Mouse (Mus musculus) testis, postnatal 10 days (tissue): ENCODE data around the gene Mcpt8.
"Not testable (repeated sequence)": the region's sequence is repeated elsewhere in the genome, so short reads cannot be mapped to it uniquely, and the experiment has no call there.

ENCODE experiments used
- DNase-seq: peaks from one replicate; pipeline ENCODE4 v3.0.0; 2021; ENCODE audit warnings: low spot score

The Mcpt8 gene

GRCm38 (mm10) chr14:56085167-56085566, at the start of gene Mcpt8:
TSS of gene Mcpt8 (minus strand) at chr14:56085273.
- no peak for DNase-seq

- DNase-seq: not testable (repeated sequence)
Observed at GRCm38 (mm10) chr14:56133675-56134074, 48.6 kb upstream of the Mcpt8 start.

- not testable (repeated sequence) for DNase-seq
Observed at GRCm38 (mm10) chr14:56132508-56132907, 47.4 kb upstream of the Mcpt8 start, which contains the start of gene Gzmd. TSS of gene Gzmd (minus strand) at chr14:56132608.

- no peak for DNase-seq
Observed at GRCm38 (mm10) chr14:56128341-56128740, 43.3 kb upstream of the Mcpt8 start.

- DNase-seq: no peak
Observed at GRCm38 (mm10) chr14:56123516-56123915, 38.4 kb upstream of the Mcpt8 start.

- DNase-seq: no peak
Observed at GRCm38 (mm10) chr14:56120525-56120924, 35.5 kb upstream of the Mcpt8 start, which contains the start of gene Gzme. TSS of gene Gzme (minus strand) at chr14:56120625.

- not testable (repeated sequence) for DNase-seq
Observed at GRCm38 (mm10) chr14:56115531-56116310, 30.6 kb upstream of the Mcpt8 start.

- DNase-seq: no peak
Observed at GRCm38 (mm10) chr14:56105447-56106180, 20.5 kb upstream of the Mcpt8 start.

GRCm38 (mm10) chr14:56105016-56105415, 19.9 kb upstream of the Mcpt8 start:
- DNase-seq: no peak

GRCm38 (mm10) chr14:56103452-56103851, 18.4 kb upstream of the Mcpt8 start:
- DNase-seq: no peak

GRCm38 (mm10) chr14:56102386-56102785, 17.3 kb upstream of the Mcpt8 start, which contains the start of gene Ctsg:
TSS of gene Ctsg (minus strand) at chr14:56102574.
- no peak for DNase-seq

- no peak for DNase-seq
Observed at GRCm38 (mm10) chr14:56098940-56099339, 13.9 kb upstream of the Mcpt8 start.

- DNase-seq: no peak
Observed at GRCm38 (mm10) chr14:56097597-56097996, 12.5 kb upstream of the Mcpt8 start.

- DNase-seq: no peak
Observed at GRCm38 (mm10) chr14:56093353-56093752, 8.3 kb upstream of the Mcpt8 start.

GRCm38 (mm10) chr14:56086711-56087110, 1.6 kb upstream of the Mcpt8 start:
- no peak for DNase-seq

GRCm38 (mm10) chr14:56082016-56082415, 3.1 kb downstream of the Mcpt8 start:
- DNase-seq: no peak

- DNase-seq: not testable (repeated sequence)
Observed at GRCm38 (mm10) chr14:56062213-56062612, 22.9 kb downstream of the Mcpt8 start, which contains the start of gene Mcpt4. TSS of gene Mcpt4 (minus strand) at chr14:56062313.

GRCm38 (mm10) chr14:56057722-56058121, 27.4 kb downstream of the Mcpt8 start:
- no peak for DNase-seq

GRCm38 (mm10) chr14:56055408-56055807, 29.7 kb downstream of the Mcpt8 start:
- DNase-seq: no peak

- DNase-seq: not testable (repeated sequence)
Observed at GRCm38 (mm10) chr14:56041792-56042191, 43.3 kb downstream of the Mcpt8 start, which contains the start of gene Mcpt2. TSS of gene Mcpt2 (plus strand) at chr14:56042041.

- no peak for DNase-seq
Observed at GRCm38 (mm10) chr14:56034433-56034832, 50.6 kb downstream of the Mcpt8 start.
